Mouse (Mus musculus) Patski (cell line): Measurements from ENCODE around the gene Add3. TPM values are rescaled to one million over a fixed set of nuclear protein-coding genes. Genes with fewer than 3 reads are reported as not detected.

ENCODE experiments used
- ATAC-seq: fragments of 100-300 bp; one replicate; pipeline ENCODE4 v1.8.0; 2021
- CTCF ChIA-PET: fragments of 350-600 bp; sonication (Branson Sonifier 250); formaldehyde crosslinking; loops from one replicate; lab custom pipeline; 2022; ENCODE audit warnings: inconsistent platforms; lab: Charles Lee
- POLR2A ChIA-PET: fragments of 350-600 bp; sonication (Branson Sonifier 250); formaldehyde crosslinking; loops from one replicate; lab custom pipeline; 2022; ENCODE audit warnings: antibody characterized with exemption, inconsistent platforms; lab: Charles Lee
- DNase-seq: peaks from one replicate; pipeline ENCODE4 v3.0.0-alpha.2; 2011; ENCODE audit warnings: low read depth, low spot score
- H3K27me3 ChIP-seq: fragments of 371-371 bp; one replicate; pipeline ENCODE4 v1.5.1; 2021
- CTCF ChIP-seq: fragments of 100-300 bp; IDR thresholded peaks from one replicate; pipeline ENCODE4 v1.5.1; 2021
- in situ Hi-C: fragments of 300-500 bp; cut with MboI; formaldehyde crosslinking; loops from 3 replicates; pipeline ENCODE4 v1.11.1; 2018; ENCODE audit warnings: low pct_unique_long_range_greater_than_20kb, mixed read lengths
- polyA plus RNA-seq: library from polyadenylated mRNA; unstranded; gene quantifications from one replicate; pipeline ENCODE4 v1.2.3, GENCODE M21; 2021

Add3 gene
- polyA plus RNA-seq, 1 experiment from 2014 or later, result 38.4 TPM

GRCm38 (mm10) chr19:53111996-53112590 lies 28.1 kb upstream of the Add3 start:
- POLR2A ChIA-PET, result no interaction called here

GRCm38 (mm10) chr19:53119255-53119795 lies 20.9 kb upstream of the Add3 start:
- DNase-seq (no peak), ATAC-seq (no peak)
- no peak for TF ChIP-seq CTCF
- in situ Hi-C loops, result no loop called here
- no peaks in the 10 kb centered on the region for H3K27me3 ChIP-seq
- ChIA-PET POLR2A (no interaction called here), CTCF (interaction anchor here (1.2 to 2.3 kb wide), 3 partner anchors 11 to 13 kb away, joined by 4 to 5 read pairs (median 5); no protein-coding TSS in a partner anchor)

More at GRCm38 (mm10) chr19:53111996-53112590, 28.1 kb upstream of the Add3 start:
- in situ Hi-C loops, result no loop called here
- no peak for DNase-seq
- CTCF ChIA-PET, result interaction anchor here (0.6 kb wide), 1 partner anchor 104 kb away, joined by 3 read pairs; no protein-coding TSS in a partner anchor
- no peaks in the 10 kb centered on the region for H3K27me3 ChIP-seq
- no peak for TF ChIP-seq CTCF
- no peak for ATAC-seq

GRCm38 (mm10) chr19:53120483-53120882 lies 19.8 kb upstream of the Add3 start:
- DNase-seq (no peak), ATAC-seq (no peak)
- H3K27me3 ChIP-seq, result peaks cover 4% of the 10 kb centered on the region
- TF ChIP-seq CTCF, result no peak
- in situ Hi-C loops, result no loop called here
- CTCF ChIA-PET, result interaction anchor here (0.5 to 2.3 kb wide), 6 partner anchors 10 to 77 kb away, joined by 3 to 5 read pairs (median 4); no protein-coding TSS in a partner anchor
- POLR2A ChIA-PET, result interaction anchor here (1.2 kb wide), 1 partner anchor 31 kb away, joined by 3 read pairs; no protein-coding TSS in a partner anchor

- POLR2A ChIA-PET, result no interaction called here
- ATAC-seq, result no peak
These were observed 17.5 kb upstream of the Add3 start for GRCm38 (mm10) chr19:53122641-53123241.

GRCm38 (mm10) chr19:53123301-53123700 lies 16.9 kb upstream of the Add3 start:
- DNase-seq, result no peak
- TF ChIP-seq CTCF, result no peak
- CTCF ChIA-PET, result interaction anchor here (1.5 kb wide), 1 partner anchor 10 kb away, joined by 4 read pairs; no protein-coding TSS in a partner anchor

More at GRCm38 (mm10) chr19:53122641-53123241, 17.5 kb upstream of the Add3 start:
- H3K27me3 ChIP-seq, result peaks cover 4% of the 10 kb centered on the region
- no peak for TF ChIP-seq CTCF
- CTCF ChIA-PET, result no interaction called here
- in situ Hi-C loops, result no loop called here
- no peak for DNase-seq

GRCm38 (mm10) chr19:53125679-53126078 lies 14.6 kb upstream of the Add3 start:
- ChIA-PET CTCF (interaction anchor here (1.3 to 1.8 kb wide), 2 partner anchors 11 to 16 kb away, joined by 3 read pairs; no protein-coding TSS in a partner anchor), POLR2A (interaction anchor here (1.2 kb wide), 1 partner anchor 14 kb away, joined by 4 read pairs; the partner anchor contains the start of gene Add3)
- in situ Hi-C loops, result no loop called here
- ATAC-seq, result no peak
- peaks cover 4% of the 10 kb centered on the region for H3K27me3 ChIP-seq
- no peak for TF ChIP-seq CTCF
- DNase-seq, result no peak

More at GRCm38 (mm10) chr19:53123301-53123700, 16.9 kb upstream of the Add3 start:
- POLR2A ChIA-PET, result no interaction called here
- no peak for ATAC-seq
- in situ Hi-C loops, result no loop called here
- H3K27me3 ChIP-seq, result peaks cover 4% of the 10 kb centered on the region

GRCm38 (mm10) chr19:53126546-53126945 lies 13.7 kb upstream of the Add3 start:
- in situ Hi-C loops, result no loop called here
- CTCF ChIA-PET, result interaction anchor here (1.3 to 1.8 kb wide), 2 partner anchors 10 to 16 kb away, joined by 3 read pairs; no protein-coding TSS in a partner anchor
- ATAC-seq, result no peak
- POLR2A ChIA-PET, result no interaction called here
- no peak for DNase-seq
- TF ChIP-seq CTCF, result no peak
- peaks cover 4% of the 10 kb centered on the region for H3K27me3 ChIP-seq

GRCm38 (mm10) chr19:53127320-53128291 lies 12.6 kb upstream of the Add3 start:
- CTCF ChIA-PET, result interaction anchor here (1.4 to 1.8 kb wide), 2 partner anchors 13 to 15 kb away, joined by 3 read pairs; no protein-coding TSS in a partner anchor
- no peak for TF ChIP-seq CTCF
- no peak for ATAC-seq
- peaks cover 4% of the 10 kb centered on the region for H3K27me3 ChIP-seq
- in situ Hi-C loops, result no loop called here
- no peak for DNase-seq
- POLR2A ChIA-PET, result interaction anchor here (0.5 kb wide), 1 partner anchor 267 kb away, joined by 6 read pairs; no protein-coding TSS in a partner anchor

- TF ChIP-seq CTCF, result no peak
- in situ Hi-C loops, result no loop called here
- no peak for ATAC-seq
These were observed 11.5 kb upstream of the Add3 start for GRCm38 (mm10) chr19:53128494-53129337.

More at GRCm38 (mm10) chr19:53128494-53129337, 11.5 kb upstream of the Add3 start:
- H3K27me3 ChIP-seq, result peaks cover 4% of the 10 kb centered on the region
- ChIA-PET POLR2A (no interaction called here), CTCF (interaction anchor here (1.4 kb wide), 1 partner anchor 14 kb away, joined by 3 read pairs; no protein-coding TSS in a partner anchor)
- DNase-seq, result no peak
